17 mouse cellular contexts compared by ENCODE assay signal in genomic region chr5:148866571-148866970, GRCm38 (mm10).
DNase-seq lines count a peak whose midpoint lies in the region; ATAC-seq lines count a peak whose summit lies in the region.
"Had no signal": no experiment of that assay in that cellular context is flagged by ENCODE, and none has a peak within 500 bp of the region (broad histone marks: within the 10 kb centered on the region; RNA-seq: fewer than 3 reads in every experiment).

No protein-coding gene starts in this region.

- ATAC-seq in embryonic facial prominence, embryonic 12.5 days (ENCODE audit: insufficient number of reproducible peaks, insufficient read depth, low FRiP score, low TSS enrichment): no peak
- peak; percentile 64 for ATAC-seq in megakaryocyte, adult 5-6 weeks (ENCODE audit: poor library complexity, severe bottlenecking)
- ATAC-seq in kidney, embryonic 16.5 days (ENCODE audit: low FRiP score, low TSS enrichment): no peak
- ATAC-seq: forebrain, embryonic 15.5 days; midbrain, embryonic 15.5 days had no signal

- no peaks in the 10 kb centered on the region for H3K27me3 ChIP-seq in embryonic facial prominence, embryonic 12.5 days
- no peaks in the 10 kb centered on the region for H3K27me3 ChIP-seq in embryonic facial prominence, embryonic 10.5 days (replicated peaks; ENCODE audit: low read depth, poor library complexity, severe bottlenecking)
- no peaks in the 10 kb centered on the region for H3K27me3 ChIP-seq in splenic B cell, adult 2 months (ENCODE audit: control insufficient read depth, insufficient read depth, low read length, poor library complexity, severe bottlenecking)
- no peaks in the 10 kb centered on the region for H3K27me3 ChIP-seq in kidney, embryonic 16.5 days (ENCODE audit: insufficient read depth, low read length)
- H3K27me3 ChIP-seq: embryonic facial prominence, embryonic 15.5 days; forebrain, embryonic 15.5 days; heart, embryonic 13.5 days; hindbrain, embryonic 13.5 days; midbrain, embryonic 15.5 days; neural tube, embryonic 15.5 days had no signal

- H3K27ac ChIP-seq in embryonic facial prominence, embryonic 12.5 days: 0 out of 2 replicates have a peak overlapping the region, but pooled peaks have one; percentile 23
- H3K27ac ChIP-seq in embryonic facial prominence, embryonic 10.5 days (replicated peaks): no peak overlapping the region
- no peak overlapping the region for H3K27ac ChIP-seq in kidney, embryonic 16.5 days (ENCODE audit: low read length)
- H3K27ac ChIP-seq: embryonic facial prominence, embryonic 15.5 days; forebrain, embryonic 15.5 days; heart, embryonic 13.5 days; hindbrain, embryonic 13.5 days; midbrain, embryonic 15.5 days; neural tube, embryonic 15.5 days had no signal

- H3K4me2 ChIP-seq in embryonic facial prominence, embryonic 12.5 days (replicated peaks): no peak overlapping the region
- H3K4me2 ChIP-seq in kidney, embryonic 16.5 days (replicated peaks; ENCODE audit: low read depth, low read length): no peak overlapping the region
- H3K4me2 ChIP-seq: forebrain, embryonic 15.5 days; heart, embryonic 13.5 days; hindbrain, embryonic 13.5 days; midbrain, embryonic 15.5 days; neural tube, embryonic 15.5 days had no signal

- H3K36me3 ChIP-seq in embryonic facial prominence, embryonic 12.5 days: no peaks in the 10 kb centered on the region
- H3K36me3 ChIP-seq in embryonic facial prominence, embryonic 10.5 days (replicated peaks): no peaks in the 10 kb centered on the region
- H3K36me3 ChIP-seq in splenic B cell, adult 2 months (ENCODE audit: control insufficient read depth, insufficient read depth, low read length, poor library complexity, severe bottlenecking): no peaks in the 10 kb centered on the region
- H3K36me3 ChIP-seq in kidney, embryonic 16.5 days (ENCODE audit: insufficient read depth, low read length): no peaks in the 10 kb centered on the region
- H3K36me3 ChIP-seq: embryonic facial prominence, embryonic 15.5 days; forebrain, embryonic 15.5 days; hindbrain, embryonic 13.5 days; midbrain, embryonic 15.5 days; neural tube, embryonic 15.5 days had no signal

- no peaks in the 10 kb centered on the region for H3K9me3 ChIP-seq in embryonic facial prominence, embryonic 12.5 days
- no peaks in the 10 kb centered on the region for H3K9me3 ChIP-seq in embryonic facial prominence, embryonic 10.5 days
- no peaks in the 10 kb centered on the region for H3K9me3 ChIP-seq in kidney, embryonic 16.5 days (ENCODE audit: low read length)
- H3K9me3 ChIP-seq: embryonic facial prominence, embryonic 15.5 days; forebrain, embryonic 15.5 days; heart, embryonic 13.5 days; midbrain, embryonic 15.5 days; neural tube, embryonic 15.5 days had no signal

- WGBS in embryonic facial prominence, embryonic 12.5 days: 77% methylated on average over 10 of the region's 10 CpGs
- 83% methylated on average over 10 of the region's 10 CpGs for WGBS in embryonic facial prominence, embryonic 10.5 days
- 59% methylated on average over 10 of the region's 10 CpGs for WGBS in kidney, embryonic 16.5 days

- H3K9ac ChIP-seq in embryonic facial prominence, embryonic 12.5 days: no peak overlapping the region
- no peak overlapping the region for H3K9ac ChIP-seq in kidney, embryonic 16.5 days (replicated peaks; ENCODE audit: low read length)
- H3K9ac ChIP-seq: embryonic facial prominence, embryonic 15.5 days; forebrain, embryonic 15.5 days; heart, embryonic 13.5 days; hindbrain, embryonic 13.5 days; midbrain, embryonic 15.5 days; neural tube, embryonic 15.5 days had no signal

- DNase-seq in embryonic facial prominence, embryonic 10.5 days (ENCODE audit: low spot score): no peak
- DNase-seq in T-cell, adult 2 months (ENCODE audit: low spot score): peak; percentile 94
- peak; percentile 88 for DNase-seq in splenic B cell, adult 2 months (ENCODE audit: low read depth, low spot score)
- DNase-seq in frontal cortex, adult 2 months (ENCODE audit: extremely low spot score in 1 of 2, low spot score in 1 of 2): no peak
- DNase-seq in right cerebral cortex, postnatal 14 days: no peak
- DNase-seq: cerebellum, postnatal 10 days; gastrocnemius, postnatal 10 days; kidney, adult 9 months had no signal

- no peak overlapping the region for H3K4me3 ChIP-seq in embryonic facial prominence, embryonic 12.5 days
- H3K4me3 ChIP-seq in embryonic facial prominence, embryonic 10.5 days: no peak overlapping the region
- no peak overlapping the region for H3K4me3 ChIP-seq in kidney, embryonic 16.5 days (ENCODE audit: low read length)
- H3K4me3 ChIP-seq: embryonic facial prominence, embryonic 15.5 days; forebrain, embryonic 15.5 days; heart, embryonic 13.5 days; hindbrain, embryonic 13.5 days; midbrain, embryonic 15.5 days; neural tube, embryonic 15.5 days had no signal

- peaks cover 11% of the 10 kb centered on the region for H3K4me1 ChIP-seq in embryonic facial prominence, embryonic 12.5 days
- peaks cover 25% of the 10 kb centered on the region for H3K4me1 ChIP-seq in embryonic facial prominence, embryonic 10.5 days
- H3K4me1 ChIP-seq in kidney, embryonic 16.5 days (ENCODE audit: insufficient read depth, low read length): no peaks in the 10 kb centered on the region
- H3K4me1 ChIP-seq: heart, embryonic 13.5 days had no signal

Comparison
In these comparisons a context has a peak if more than half of its experiments do, and no peak if none do; other contexts are left out.
1. DNase-seq: peak in T-cell, adult 2 months (single experiment) and splenic B cell, adult 2 months (single experiment); none in embryonic facial prominence, embryonic 10.5 days (single experiment), frontal cortex, adult 2 months (0 of 2) and right cerebral cortex, postnatal 14 days (single experiment).